Mouse (Mus musculus): Measurements from ENCODE around the gene Cenpe. TPM values are rescaled to one million over a fixed set of nuclear protein-coding genes. Genes with fewer than 3 reads are reported as not detected.

Gene Cenpe
- polyA plus RNA-seq, 2 experiments, result 25.2 to 26.8 TPM

GRCm38 (mm10) chr3:135268616-135269015, 56.3 kb downstream of the Cenpe start:
- Histone ChIP-seq H3K36me3 (ENCODE audit: control insufficient read depth, insufficient read depth, low read length) (peaks cover 67% of the 10 kb centered on the region), H3K9me3 (ENCODE audit: control insufficient read depth, low read length) (no peaks in the 10 kb centered on the region), H3K27me3 (ENCODE audit: control insufficient read depth, insufficient read depth, low read length) (no peaks in the 10 kb centered on the region), H3K4me3 (replicated peaks; ENCODE audit: low read length) (no peak overlapping the region), H3K4me1 (ENCODE audit: control insufficient read depth, insufficient read depth, low read length) (no peaks in the 10 kb centered on the region), H3K27ac (replicated peaks; ENCODE audit: low read depth, low read length) (no peak overlapping the region), H3K4me2 (replicated peaks; ENCODE audit: low read depth, low read length, severe bottlenecking) (no peak overlapping the region), H3K9ac (ENCODE audit: low read depth, low read length, severe bottlenecking) (no peak overlapping the region)
- ATAC-seq (ENCODE audit: low FRiP score, low read depth) (no peak), DNase-seq (ENCODE audit: low spot score) (no peak)
- 93% methylated on average over 5 of the region's 5 CpGs for WGBS
- TF ChIP-seq POLR2A (IDR thresholded peaks at IDR 0.05; ENCODE audit: borderline replicate concordance, extremely low read depth, insufficient read depth, insufficient read length), result no peak

GRCm38 (mm10) chr3:135269391-135269990, 57.2 kb downstream of the Cenpe start:
- H3K4me2 ChIP-seq (replicated peaks; ENCODE audit: low read depth, low read length, severe bottlenecking), result no peak overlapping the region
- H3K9me3 ChIP-seq (ENCODE audit: control insufficient read depth, low read length), result no peaks in the 10 kb centered on the region
- H3K9ac ChIP-seq (ENCODE audit: low read depth, low read length, severe bottlenecking), result no peak overlapping the region
- 90% methylated on average over 10 of the region's 10 CpGs for WGBS
- TF ChIP-seq POLR2A (IDR thresholded peaks at IDR 0.05; ENCODE audit: borderline replicate concordance, extremely low read depth, insufficient read depth, insufficient read length), result no peak
- H3K4me1 ChIP-seq (ENCODE audit: control insufficient read depth, insufficient read depth, low read length), result no peaks in the 10 kb centered on the region
- H3K36me3 ChIP-seq (ENCODE audit: control insufficient read depth, insufficient read depth, low read length), result peaks cover 58% of the 10 kb centered on the region
- no peak overlapping the region for H3K27ac ChIP-seq (replicated peaks; ENCODE audit: low read depth, low read length)
- H3K27me3 ChIP-seq (ENCODE audit: control insufficient read depth, insufficient read depth, low read length), result no peaks in the 10 kb centered on the region
- DNase-seq (ENCODE audit: low spot score), result no peak
- no peak for ATAC-seq (ENCODE audit: low FRiP score, low read depth)
- H3K4me3 ChIP-seq (replicated peaks; ENCODE audit: low read length), result no peak overlapping the region

GRCm38 (mm10) chr3:135272627-135273026, 60.3 kb downstream of the Cenpe start:
- Histone ChIP-seq H3K27ac (replicated peaks; ENCODE audit: low read depth, low read length) (no peak overlapping the region), H3K36me3 (ENCODE audit: control insufficient read depth, insufficient read depth, low read length) (peaks cover 33% of the 10 kb centered on the region)

GRCm38 (mm10) chr3:135273047-135273446, 60.7 kb downstream of the Cenpe start:
- Histone ChIP-seq H3K27ac (replicated peaks; ENCODE audit: low read depth, low read length) (no peak overlapping the region), H3K4me1 (ENCODE audit: control insufficient read depth, insufficient read depth, low read length) (no peaks in the 10 kb centered on the region), H3K9me3 (ENCODE audit: control insufficient read depth, low read length) (no peaks in the 10 kb centered on the region), H3K36me3 (ENCODE audit: control insufficient read depth, insufficient read depth, low read length) (peaks cover 31% of the 10 kb centered on the region), H3K4me2 (replicated peaks; ENCODE audit: low read depth, low read length, severe bottlenecking) (no peak overlapping the region), H3K4me3 (replicated peaks; ENCODE audit: low read length) (no peak overlapping the region), H3K9ac (ENCODE audit: low read depth, low read length, severe bottlenecking) (no peak overlapping the region), H3K27me3 (ENCODE audit: control insufficient read depth, insufficient read depth, low read length) (no peaks in the 10 kb centered on the region)
- 92% methylated on average over 13 of the region's 13 CpGs for WGBS
- DNase-seq (ENCODE audit: low spot score) (no peak), ATAC-seq (ENCODE audit: low FRiP score, low read depth) (no peak)
- TF ChIP-seq POLR2A (IDR thresholded peaks at IDR 0.05; ENCODE audit: borderline replicate concordance, extremely low read depth, insufficient read depth, insufficient read length), result no peak

More at GRCm38 (mm10) chr3:135272627-135273026, 60.3 kb downstream of the Cenpe start:
- no peaks in the 10 kb centered on the region for H3K4me1 ChIP-seq (ENCODE audit: control insufficient read depth, insufficient read depth, low read length)
- H3K4me3 ChIP-seq (replicated peaks; ENCODE audit: low read length), result no peak overlapping the region
- no peaks in the 10 kb centered on the region for H3K27me3 ChIP-seq (ENCODE audit: control insufficient read depth, insufficient read depth, low read length)
- DNase-seq (ENCODE audit: low spot score), result peak; percentile 25
- H3K9me3 ChIP-seq (ENCODE audit: control insufficient read depth, low read length), result no peaks in the 10 kb centered on the region
- no peak overlapping the region for H3K9ac ChIP-seq (ENCODE audit: low read depth, low read length, severe bottlenecking)
- WGBS, result 57% methylated on average over 12 of the region's 12 CpGs
- ATAC-seq (ENCODE audit: low FRiP score, low read depth), result peak; percentile 58; the same call in 1 of the 2 replicates
- no peak overlapping the region for H3K4me2 ChIP-seq (replicated peaks; ENCODE audit: low read depth, low read length, severe bottlenecking)
- no peak for TF ChIP-seq POLR2A (IDR thresholded peaks at IDR 0.05; ENCODE audit: borderline replicate concordance, extremely low read depth, insufficient read depth, insufficient read length)

DNA sequence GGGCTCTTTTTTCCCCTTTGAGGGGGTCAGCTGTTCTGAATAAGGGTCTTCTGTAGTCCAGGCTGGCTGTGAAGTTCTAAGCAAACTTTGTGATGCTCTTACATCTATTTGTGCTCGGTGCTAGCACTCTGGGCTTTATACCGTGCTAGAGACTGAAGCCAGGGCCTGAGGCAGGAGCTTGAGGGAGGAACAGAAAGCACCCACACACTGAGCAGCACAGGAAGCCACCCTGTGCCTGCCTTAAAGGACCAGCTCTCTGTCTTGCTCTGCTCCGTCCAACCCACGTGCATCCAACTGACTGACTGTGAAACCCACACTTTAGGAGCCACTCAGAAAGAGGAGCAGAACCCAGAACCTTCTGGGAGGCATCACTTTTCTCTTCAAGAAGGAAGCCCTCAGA, 67.8 kb downstream of the Cenpe start:
- no peaks in the 10 kb centered on the region; the same call in 1 of the 2 replicates for H3K9me3 ChIP-seq (ENCODE audit: control insufficient read depth, low read length)
- TF ChIP-seq POLR2A (IDR thresholded peaks at IDR 0.05; ENCODE audit: borderline replicate concordance, extremely low read depth, insufficient read depth, insufficient read length), result no peak
- DNase-seq (ENCODE audit: low spot score) (no peak), ATAC-seq (ENCODE audit: low FRiP score, low read depth) (no peak)
- WGBS, result 76% methylated on average over 4 of the region's 4 CpGs
- no peaks in the 10 kb centered on the region for H3K4me1 ChIP-seq (ENCODE audit: control insufficient read depth, insufficient read depth, low read length)
- H3K27me3 ChIP-seq (ENCODE audit: control insufficient read depth, insufficient read depth, low read length), result no peaks in the 10 kb centered on the region
- H3K9ac ChIP-seq (ENCODE audit: low read depth, low read length, severe bottlenecking), result peak overlapping the region; percentile 13; the same call in 1 of the 2 replicates
- H3K4me2 ChIP-seq (replicated peaks; ENCODE audit: low read depth, low read length, severe bottlenecking), result no peak overlapping the region
- no peak overlapping the region for H3K27ac ChIP-seq (replicated peaks; ENCODE audit: low read depth, low read length)
- H3K36me3 ChIP-seq (ENCODE audit: control insufficient read depth, insufficient read depth, low read length), result no peaks in the 10 kb centered on the region
- no peak overlapping the region for H3K4me3 ChIP-seq (replicated peaks; ENCODE audit: low read length)

Data from limb, embryonic 14.5 days (tissue).